Mouse (Mus musculus) cerebellum, postnatal 14 days (tissue): Measurements from ENCODE around the gene Map3k14.
"Not testable (repeated sequence)": the region's sequence is repeated elsewhere in the genome, so short reads cannot be mapped to it uniquely, and the experiment has no call there.

Source experiments
- DNase-seq, 2 experiments: peaks; one replicate each; pipeline ENCODE4 v3.0.0; 2021; ENCODE audit warnings: mixed read lengths in 2 of 2

The Map3k14 gene

DNA sequence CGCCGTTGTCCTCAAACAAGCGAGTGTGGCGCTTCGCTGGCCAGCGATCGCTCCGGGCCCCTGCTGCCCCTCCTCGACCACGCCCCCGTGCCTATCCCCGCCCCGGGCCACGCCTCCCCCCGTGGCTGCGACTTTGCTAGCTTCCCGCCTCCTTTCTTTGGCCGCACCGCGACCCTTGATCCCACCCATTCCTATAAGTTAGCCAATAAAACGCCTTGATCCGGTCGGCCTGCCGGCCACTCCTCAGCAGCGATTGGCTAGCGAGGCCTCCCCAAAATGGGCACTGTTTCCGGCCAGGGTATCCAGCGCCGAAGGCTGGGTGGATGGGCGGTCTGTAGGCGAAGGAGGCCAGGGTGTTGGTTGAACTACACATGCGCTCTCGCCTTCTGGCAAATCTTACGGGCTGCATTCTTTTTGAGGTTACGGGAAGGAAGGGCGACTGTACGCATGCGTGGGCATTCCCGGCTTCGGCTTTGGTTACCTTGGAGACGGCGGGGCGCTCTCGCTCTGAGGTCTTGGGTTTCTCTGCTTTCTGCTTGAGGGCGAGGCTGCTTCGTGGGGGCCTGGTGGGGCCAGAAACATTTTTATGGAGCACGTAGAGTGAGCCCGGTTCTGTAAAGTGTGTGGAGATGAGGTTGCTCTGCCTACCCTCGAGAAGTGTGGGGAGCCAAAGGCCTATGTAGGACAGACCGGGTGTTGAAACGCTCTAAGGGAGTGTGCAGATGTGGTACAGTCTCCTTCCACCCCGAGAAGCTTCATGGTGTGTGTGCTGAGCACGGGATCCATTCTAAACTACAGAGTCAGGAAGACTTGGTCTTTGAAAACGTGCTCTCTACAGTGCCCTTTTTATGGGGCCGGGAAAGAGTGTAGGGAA, at the start of gene Map3k14:
TSS of gene Map3k14 (minus strand) at position 127 of the 874 bp plus-strand sequence.
- peak; percentile 98 to 99 for DNase-seq

DNA sequence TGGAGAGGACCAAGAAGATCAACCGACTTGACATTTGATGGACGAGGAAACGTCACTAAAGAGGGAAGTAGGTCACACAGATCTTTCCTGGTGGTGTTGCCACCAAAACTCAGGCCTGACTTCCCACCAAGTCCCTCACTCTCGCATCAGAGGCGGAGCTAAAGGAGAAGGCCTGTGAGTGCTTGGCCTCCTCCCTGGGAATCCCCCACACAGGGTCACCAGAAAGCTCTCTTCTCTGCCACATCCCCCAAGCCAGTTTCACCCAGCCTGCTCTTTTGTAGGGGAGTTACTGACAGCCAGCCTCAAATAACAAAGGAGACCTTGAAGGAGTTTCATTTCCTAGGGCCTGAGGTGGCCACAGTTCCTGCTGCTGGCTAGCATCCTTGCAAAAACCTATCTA, 48.1 kb upstream of the Map3k14 start:
- DNase-seq: peak in 1 of 2 experiments; percentile 1

DNA sequence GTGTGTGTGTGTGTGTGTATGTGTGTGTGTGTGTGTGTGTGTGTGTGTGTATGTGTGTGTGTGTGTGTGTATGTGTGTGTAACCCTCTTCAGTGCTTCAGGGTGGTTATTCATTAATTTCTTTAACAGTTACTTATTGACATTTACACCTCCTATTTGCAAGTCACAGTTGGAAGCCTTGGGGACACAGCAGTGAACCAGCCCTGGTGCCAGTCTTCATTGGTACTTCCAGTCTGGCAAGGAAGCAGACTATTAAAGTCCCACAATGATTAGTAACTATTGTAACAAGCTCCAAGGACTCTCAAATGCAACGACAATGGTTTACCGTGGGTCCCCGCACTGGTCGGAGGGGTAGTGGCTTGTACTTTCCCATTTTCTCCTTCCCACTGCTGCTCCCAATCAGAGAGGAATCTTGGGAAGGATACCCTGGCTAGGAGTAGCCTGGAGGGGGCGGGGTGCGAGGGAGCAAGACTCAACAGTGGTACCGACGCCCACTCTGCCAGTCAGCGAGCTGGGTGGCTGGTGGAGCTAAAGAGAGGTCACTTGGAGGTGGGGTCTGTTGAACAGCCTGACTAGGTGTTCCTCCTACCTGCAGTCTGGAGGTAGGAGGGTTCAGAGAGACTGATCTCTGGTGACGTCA, 47.6 kb upstream of the Map3k14 start:
- DNase-seq: no peak

DNA sequence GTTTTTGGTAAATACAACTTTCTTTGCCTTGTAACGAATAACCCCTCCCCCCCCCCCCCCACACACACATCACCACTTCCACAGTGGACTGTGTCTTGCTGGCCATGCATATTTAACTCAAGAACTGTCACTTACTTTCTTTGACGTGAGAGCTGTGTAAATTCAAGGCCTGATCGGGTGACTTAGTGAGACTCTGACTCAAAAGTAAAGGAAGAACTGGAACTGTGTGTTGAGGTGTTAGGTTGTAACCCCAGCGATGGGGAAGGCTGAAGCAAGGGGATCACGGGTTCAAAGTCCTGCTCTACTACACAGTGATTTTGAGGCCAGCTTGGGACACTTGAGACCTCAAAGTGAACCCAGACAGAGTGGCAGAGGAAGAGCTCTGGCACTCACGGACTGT, 46.3 kb upstream of the Map3k14 start:
- DNase-seq: no peak

DNA sequence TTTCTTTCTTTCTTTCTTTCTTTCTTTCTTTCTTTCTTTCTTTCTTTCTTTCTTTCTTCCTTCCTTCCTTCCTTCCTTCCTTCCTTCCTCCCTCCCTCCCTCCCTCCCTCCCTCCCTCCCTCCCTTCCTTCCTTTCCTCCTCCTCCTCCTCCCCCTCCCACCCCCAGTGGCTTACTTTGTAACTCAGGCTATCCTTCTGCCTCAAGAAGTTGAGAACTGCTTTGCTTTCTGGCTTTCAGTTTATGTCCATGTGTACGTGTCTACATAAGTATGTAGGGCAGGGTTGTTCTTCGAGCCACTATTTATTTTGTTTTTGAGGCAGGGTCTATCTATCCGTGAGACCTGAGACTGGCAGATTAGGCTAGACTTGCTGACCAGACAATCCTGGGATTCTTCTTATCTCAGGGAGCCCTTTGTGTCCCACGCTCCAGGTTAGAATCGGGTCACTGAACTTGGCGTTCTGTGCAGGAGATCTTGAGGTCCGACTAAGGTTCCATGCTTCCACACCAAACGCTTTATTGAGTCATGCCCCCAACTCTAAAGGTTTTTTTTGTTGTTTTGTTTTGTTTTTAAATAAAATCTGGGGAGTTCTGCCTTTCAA, 45.5 kb upstream of the Map3k14 start:
- no peak for DNase-seq

DNA sequence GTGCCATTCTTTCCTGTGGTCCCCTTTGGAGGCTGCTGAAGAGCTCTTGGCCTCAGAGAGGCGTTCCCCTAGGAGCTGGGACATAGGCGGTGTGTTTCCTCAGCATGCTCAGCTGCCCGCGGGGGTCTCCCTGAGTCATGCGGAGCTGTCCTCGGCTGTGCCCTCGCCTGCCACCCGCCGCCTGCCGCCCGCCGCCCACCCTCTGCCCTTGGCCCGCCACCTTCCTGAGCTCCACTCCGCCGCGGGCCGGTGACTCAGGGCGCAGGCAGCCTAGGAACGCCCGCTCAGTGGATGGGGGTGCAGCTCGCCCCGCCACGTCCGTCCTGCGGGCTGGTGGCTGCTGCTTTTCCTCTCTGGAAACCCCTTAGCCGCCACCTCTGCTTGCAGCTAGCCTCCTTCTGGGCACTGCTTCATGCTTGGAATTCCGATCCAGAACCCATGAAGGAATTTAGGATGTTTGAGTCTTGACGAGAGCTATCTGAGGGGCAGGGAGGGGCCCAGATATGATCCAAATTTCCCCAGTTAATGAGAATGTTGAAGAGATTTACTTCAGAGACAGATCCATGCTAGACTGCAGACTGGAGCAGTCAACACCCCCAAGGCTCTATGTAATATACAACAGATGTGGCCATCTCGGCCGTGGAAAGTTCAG, 44.8 kb upstream of the Map3k14 start:
- DNase-seq: peak in 1 of 2 experiments; percentile 35

DNA sequence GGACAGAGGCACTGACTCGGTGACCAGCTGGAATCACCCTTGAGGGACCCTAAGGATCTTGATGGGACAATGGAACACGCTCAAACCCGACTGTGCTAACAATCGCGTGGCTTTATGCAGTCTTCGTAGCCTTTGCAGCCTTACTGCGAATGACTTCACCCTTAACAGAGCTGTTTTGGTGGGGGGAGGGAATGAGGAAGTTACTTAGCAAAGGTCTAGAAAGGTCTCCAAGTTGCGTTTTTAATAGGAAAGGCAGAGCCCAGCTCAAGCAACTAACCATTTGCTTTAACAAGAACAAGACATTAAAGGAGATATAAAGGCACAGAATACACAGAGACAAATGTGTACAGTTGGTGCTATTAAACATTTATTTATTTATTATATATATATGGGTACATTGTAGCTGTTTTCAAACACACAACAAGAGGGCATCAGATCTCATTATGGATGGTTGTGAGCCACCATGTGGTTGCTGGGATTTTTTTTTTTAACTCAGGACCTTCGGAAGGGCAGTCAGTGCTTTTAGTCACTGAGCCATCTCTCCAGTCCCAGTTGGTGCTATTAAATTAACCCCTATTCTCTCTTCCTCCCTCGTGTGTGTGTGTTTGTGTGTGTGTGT, 42.8 kb upstream of the Map3k14 start:
- DNase-seq: no peak

DNA sequence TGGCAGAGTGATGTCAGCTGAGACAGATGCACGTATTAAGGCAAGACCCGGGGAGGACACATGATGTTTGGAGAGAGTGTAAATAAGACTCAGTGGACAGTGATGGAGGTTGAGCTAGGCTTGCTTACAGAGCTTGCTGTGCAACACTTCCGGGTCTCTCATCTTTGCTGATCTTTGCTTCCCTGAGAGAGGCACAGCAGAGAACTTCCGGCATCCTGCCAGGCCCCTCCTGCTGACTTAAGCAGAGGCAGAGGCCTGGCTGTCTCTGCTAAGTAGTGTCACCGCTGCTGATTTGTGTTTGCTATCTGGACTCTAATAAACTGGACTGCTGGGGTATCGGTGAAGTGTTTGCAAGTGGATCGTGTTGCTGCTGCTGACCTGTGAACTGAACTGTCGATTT, 40.6 kb upstream of the Map3k14 start:
- DNase-seq: no peak

DNA sequence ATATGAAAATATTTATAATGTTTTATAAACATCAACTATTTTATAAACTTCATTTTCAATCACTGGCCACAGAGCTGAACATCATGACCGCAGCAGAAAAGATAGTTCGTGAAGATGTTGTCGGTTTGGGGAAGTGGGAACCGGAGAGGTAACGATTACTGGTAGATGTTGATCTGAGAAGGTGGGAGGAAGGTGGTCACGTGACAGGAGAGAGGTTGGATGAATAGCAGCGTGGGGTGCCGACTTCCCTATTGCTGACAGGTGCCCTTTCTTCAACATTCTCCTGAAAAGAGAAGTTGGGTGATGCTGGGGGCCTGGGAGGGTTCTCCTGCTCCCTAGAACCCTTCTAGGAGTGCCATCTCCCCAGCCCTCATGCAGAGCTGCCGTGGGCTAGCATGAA, 37.3 kb upstream of the Map3k14 start:
- DNase-seq: no peak

DNA sequence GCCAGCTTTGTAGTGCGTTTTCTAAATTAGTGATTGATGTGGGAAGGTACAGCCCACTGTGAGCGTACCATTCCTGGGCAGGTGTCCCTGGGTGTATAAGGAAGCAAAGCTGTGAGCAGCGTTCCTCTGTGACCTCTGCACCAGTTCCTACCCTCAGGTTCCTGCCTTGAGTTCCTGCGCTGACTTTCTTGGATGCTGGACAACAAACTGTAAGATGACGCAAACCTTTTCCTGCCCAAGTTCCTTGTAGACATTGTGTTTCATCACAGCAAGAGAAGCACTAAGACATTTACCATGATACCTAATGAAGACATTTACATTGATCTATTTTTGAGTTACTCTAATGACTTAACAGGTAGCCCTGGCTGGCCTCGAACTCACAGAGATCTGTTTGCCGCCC, 27.5 kb upstream of the Map3k14 start:
- DNase-seq: no peak

DNA sequence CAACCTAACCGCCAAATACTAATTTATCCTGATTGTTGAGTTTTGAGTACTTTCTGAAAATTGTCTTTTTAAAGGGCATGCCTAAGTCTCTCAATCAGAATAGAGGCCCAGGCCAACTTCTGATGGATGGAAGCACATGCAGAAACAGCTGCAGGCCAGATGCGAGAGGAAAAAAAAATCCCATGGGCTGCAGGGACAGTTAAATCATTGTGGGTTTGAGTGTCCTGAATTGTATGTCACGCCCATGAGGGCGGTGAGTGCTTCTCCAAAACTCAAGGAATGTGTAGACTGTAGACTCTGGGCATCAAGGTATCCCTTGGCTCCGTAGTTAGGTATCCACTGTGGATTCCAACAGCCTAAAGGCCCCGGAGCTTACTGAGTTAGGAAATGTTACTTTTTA, 26.8 kb upstream of the Map3k14 start:
- DNase-seq: no peak

DNA sequence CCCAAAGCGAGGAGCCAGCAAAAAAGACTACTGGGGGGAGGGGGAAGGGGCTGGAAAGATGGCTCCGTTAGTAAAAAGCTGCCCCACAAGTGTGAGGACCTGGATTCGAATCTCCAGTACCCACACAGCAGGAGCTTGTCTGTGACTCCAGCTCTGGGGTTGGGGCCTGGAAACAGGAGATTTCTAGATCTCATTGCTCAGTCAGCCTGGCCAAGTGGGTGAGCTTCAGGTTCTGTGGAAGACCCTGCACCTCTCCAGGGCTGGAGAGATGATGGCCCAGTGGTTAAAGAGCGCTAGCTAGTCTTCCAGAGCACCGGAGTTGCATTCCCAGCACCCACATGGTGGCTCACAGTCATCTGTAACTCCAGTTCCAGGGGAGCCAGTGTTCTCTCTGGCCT, 25.6 kb upstream of the Map3k14 start:
- DNase-seq: no peak

DNA sequence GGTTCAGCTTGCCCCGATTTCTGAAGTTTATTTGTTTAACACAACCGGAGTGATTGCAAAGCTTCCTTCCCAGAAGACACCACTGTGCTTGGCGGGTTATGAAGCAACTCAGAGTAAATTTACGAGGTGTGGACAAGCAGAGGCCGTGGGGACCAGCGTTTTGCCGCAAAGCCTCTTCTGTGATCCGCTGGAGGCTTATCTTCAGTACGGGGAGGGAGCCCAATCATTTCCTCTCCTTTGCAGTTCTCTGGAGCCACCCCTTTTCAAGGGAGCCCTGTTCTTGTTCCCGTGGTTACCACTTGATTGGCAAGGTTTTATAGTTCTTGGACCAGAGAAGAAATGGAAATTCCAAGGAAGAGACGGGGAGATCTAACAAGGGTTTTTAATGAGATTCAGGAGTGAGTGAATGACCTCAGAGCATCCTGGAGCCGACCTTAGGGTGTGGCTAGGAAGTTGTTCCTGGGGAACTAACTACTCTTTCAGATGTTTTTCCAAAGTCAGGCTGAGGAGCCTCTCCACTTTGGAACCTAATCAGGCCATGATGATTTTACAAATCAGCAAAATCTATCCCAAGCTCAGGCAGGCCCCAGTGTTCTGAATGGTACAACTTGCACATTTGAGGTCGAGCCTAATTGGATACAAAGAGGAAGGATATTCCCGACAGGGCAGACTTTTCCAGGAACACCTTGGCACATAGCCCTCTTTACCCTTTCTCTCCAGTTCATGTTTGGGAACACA, 25.0 kb upstream of the Map3k14 start:
- DNase-seq: no peak

DNA sequence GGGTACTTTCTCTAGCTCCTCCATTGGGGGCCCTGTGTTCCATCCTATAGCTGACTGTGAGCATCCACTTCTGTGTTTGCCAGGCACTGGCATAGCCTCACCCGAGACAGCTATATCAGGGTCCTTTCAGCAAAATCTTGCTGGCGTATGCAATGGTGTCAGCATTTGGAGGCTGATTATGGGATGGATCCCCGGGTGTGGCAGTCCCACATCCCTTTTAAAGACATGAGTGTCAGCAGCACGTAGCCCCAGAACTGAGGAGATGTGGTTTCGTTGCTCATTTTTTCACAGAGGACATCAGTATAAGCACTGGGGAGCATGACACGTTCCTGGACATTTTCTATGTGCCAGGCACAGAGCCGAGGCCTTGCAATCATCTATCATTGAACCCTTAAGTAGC, 23.6 kb upstream of the Map3k14 start:
- DNase-seq: not testable (repeated sequence)

DNA sequence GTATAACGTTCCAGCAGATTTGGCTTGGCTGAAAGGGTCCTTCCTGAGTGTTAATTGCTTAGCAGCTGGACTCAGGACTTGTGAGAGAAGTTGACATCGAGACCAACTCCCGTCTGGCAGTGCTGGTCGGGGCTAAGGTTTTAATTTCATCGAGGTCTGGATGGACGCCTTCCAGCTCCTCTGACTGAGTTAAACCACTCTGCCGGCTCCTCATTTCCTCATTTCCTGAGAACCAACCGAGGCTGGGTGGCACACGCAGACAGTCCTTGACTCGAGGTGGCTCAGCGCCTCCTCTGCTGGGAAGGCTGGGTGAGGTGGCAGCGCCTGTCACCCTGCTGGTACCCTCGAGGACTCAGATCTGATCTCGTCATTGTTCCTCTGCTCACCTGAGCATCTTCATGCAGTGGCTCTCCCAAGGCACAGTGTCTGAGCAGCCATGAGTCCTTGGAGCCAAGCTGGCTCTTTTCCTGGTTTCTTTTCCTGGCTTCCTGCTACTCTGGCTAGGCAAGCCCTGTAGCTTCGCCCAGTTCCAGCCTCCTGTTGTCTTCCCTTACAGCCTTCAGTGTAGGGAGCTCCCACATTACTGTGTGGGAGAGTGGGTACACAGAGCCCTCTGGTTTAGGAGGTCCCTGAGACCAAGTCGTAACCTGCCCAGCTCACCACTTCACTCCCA, 21.2 kb upstream of the Map3k14 start:
- DNase-seq: peak in 1 of 2 experiments; percentile 39

DNA sequence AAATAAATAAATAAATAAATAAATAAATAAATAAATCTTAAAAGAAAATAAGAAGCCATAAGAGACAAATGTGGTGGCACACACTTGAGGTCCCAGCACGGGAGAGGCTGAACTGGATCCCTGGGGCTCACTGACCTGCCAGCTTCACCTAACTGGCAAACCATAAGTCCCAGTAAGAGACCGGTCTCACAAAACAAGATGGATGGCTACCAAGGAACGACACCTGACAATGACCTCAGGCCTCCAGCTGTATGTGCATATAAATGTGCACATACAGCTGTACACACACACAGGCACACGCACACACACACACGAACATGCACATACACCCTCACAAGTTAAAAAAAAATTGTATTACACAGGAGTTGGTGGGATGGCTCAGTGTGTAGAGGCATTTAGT, 19.6 kb upstream of the Map3k14 start:
- no peak for DNase-seq

DNA sequence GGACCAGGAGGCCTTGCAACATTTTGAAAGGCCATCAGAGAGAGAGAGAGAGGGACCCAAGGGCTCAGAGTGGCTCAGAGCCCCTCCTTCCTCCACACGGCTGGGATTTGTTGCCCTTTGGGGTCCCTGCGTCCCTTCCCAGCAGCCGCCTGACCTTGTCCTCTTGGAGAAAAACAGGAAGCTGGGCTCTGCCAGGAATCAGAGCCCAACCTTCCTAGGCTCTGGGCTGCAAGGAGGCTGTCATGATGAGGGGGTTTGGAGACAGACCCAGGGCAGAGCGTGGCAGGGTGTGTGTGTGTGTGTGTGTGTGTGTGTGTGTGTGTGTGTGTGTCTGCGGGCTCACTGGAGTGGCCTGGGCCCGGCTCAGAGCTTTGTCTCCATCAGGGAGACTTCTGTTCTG, 18.7 kb upstream of the Map3k14 start:
- DNase-seq: no peak

DNA sequence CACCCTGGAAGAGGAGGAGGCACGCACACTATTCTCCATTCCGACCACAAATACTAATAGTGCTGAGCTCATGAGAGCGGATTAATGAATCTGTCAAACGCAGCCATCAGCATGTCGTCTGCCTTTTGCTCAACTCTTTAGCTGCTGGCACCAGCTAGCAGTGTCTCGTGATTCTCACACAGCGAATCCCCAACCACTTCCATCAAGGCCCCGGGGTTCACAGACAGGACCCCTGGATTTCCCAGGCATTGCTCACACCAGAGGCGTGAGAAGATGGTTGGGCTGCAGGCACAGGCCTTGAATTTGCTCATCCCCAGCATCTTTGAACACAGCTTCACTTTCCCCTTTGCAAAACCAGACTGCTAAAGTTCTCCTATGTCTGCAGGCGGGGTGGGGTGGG, 18.0 kb upstream of the Map3k14 start:
- no peak for DNase-seq

DNA sequence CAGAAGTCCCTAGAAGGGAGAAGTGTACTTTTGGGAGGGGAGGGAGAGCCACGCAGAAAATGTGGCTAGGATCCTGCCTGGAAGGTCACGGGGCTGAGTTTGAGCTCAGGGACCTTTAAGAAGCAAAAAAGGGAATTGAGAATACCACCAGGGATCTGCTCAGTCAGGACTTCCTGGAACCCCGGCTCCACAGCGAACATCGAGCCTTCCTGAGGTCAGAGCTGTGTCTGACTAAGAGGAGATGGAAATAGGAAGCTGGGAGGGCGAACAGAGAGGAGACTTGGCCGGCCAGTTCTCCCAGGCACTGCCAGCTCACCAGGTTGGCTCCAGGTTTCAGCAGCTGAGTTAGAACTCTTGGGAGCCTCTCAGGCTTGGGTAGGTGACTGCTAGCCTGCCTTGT, 14.5 kb upstream of the Map3k14 start:
- DNase-seq: no peak

DNA sequence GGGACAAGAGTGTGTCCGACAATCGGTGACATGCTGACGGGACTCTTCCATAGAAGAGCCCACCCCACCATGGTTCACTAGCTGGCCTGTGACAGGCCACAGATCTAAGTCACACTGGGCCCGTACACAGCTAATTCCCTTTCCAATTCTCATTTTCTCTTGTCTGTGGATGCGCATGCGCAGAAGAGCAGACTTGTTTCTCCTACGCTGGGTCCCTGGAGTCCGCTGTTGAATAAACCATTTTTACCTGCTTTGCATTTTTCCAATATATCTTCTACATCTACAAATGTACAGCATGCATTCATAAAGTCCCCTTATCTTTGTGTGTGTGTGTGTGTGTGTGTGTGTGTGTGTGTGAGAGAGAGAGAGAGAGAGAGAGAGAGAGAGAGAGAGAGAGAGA, 9.2 kb upstream of the Map3k14 start:
- DNase-seq: no peak

DNA sequence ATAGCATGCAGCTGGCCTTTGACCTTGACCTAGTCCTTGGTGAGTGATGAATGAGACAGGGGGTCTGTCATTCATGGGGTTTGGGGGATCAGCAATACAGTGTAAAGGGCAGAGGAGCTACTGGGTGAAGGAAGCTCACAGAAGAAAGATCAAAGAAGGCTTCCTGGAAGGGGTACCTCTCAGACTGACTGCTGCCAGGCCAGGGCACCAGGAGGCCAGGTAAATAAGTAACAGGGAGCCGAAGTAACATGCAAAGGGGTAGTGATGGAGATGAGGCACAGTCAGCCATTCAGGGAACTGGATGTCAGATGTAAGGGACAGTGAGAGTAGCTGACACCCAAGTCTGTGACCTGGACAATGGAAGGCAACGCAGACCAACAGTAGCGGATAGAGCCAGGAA, 5.6 kb upstream of the Map3k14 start:
- DNase-seq: no peak

DNA sequence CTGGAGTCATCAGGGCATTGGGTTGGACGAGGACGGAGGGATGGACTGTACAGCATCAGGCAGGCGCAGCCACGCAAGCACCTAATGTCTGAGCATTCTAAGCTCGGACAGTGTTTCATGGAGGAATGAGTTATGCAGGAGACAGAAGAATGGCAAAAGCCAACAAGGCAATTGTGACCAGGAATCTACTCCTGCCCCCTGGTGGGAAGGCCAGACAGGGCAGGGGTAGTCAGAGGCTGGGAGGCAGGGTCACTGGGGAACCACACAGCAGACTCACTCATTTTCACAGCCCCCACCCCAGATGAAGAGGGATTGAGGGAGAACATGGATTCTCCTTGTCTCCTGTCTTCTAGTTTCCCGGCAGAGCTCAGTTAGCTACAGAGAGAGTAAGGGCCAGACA, 4.7 kb upstream of the Map3k14 start:
- peak in 1 of 2 experiments; percentile 42 for DNase-seq
